Mouse (Mus musculus): Measurements from ENCODE around the gene Srsf12.

DNA sequence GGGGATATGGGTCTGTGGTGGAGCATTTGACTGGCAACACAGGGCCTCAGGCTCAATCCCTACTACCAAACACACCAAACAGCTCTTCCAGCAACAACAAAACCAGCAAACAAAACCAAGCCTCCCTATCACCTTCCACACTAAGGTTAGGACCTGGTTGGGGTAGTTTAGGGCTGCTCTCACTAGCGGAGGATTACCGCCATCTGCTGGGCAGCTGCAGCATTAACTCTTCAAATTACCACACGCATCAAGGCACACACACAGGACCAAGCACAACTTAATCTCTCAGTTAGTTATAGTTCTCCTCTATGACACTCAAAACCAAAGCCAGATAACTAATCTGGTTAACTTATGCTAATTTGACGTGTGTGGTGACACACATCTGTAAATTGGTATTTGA is 4.1 kb upstream of the Srsf12 start:
- peak; percentile 92 for TF ChIP-seq ZC3H11A (IDR thresholded peaks at IDR 0.05; ENCODE audit: borderline replicate concordance, low read depth, low read length)
- no peak for TF ChIP-seq CHD2 (IDR thresholded peaks at IDR 0.05; ENCODE audit: low read depth, low read length)
- TF ChIP-seq HCFC1 (IDR thresholded peaks at IDR 0.05; ENCODE audit: borderline replicate concordance, insufficient read depth, low read length), result no peak
- no peak for TF ChIP-seq MAFK (IDR thresholded peaks at IDR 0.05; ENCODE audit: insufficient read depth, low read depth, low read length)
